Mouse (Mus musculus) kidney, adult 18-20 months (tissue): Measurements from ENCODE around the gene Galnt7.

ENCODE experiments used
- DNase-seq: peaks from one replicate; pipeline ENCODE4 v3.0.0; 2021

The Galnt7 gene

DNA sequence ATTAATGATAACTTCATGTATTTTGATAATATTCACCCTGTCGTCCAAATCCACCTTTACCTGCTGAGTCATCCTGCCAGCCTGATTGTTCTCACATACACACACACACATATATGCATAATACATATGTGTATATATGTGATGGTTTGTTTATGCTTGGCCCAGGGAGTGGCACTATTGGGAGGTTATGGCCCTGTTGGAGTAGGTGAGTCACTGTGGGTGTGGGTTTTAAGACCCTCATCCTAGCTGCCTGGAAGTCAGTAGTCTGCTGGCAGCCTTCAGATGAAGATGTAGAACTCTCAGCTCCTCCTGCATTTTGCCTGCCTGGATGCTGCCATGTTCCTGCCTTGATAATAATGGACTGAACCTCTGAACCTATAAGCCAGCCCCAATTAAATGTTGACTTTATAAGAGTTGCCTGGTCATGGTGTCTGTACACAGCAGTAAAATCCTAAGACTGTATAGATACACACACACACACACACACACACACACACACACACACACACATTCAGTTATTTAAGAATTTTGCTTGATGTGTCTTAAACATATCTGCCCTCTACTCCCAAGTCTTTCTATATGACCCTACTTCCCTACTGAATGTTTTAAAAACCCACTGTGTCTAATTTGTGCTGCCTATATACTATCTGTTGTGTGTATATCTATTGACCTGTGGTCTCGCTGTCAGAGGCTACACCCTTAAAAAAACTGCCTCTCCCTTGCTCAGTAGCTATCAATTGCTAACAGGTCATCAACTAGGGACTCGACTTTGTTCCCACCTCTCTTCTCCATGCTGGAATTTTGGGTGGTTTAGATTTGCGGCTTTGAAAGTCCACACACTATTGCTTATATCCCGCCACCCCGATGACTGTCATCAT lies 23.8 kb downstream of the Galnt7 start:
- no peak for DNase-seq

DNA sequence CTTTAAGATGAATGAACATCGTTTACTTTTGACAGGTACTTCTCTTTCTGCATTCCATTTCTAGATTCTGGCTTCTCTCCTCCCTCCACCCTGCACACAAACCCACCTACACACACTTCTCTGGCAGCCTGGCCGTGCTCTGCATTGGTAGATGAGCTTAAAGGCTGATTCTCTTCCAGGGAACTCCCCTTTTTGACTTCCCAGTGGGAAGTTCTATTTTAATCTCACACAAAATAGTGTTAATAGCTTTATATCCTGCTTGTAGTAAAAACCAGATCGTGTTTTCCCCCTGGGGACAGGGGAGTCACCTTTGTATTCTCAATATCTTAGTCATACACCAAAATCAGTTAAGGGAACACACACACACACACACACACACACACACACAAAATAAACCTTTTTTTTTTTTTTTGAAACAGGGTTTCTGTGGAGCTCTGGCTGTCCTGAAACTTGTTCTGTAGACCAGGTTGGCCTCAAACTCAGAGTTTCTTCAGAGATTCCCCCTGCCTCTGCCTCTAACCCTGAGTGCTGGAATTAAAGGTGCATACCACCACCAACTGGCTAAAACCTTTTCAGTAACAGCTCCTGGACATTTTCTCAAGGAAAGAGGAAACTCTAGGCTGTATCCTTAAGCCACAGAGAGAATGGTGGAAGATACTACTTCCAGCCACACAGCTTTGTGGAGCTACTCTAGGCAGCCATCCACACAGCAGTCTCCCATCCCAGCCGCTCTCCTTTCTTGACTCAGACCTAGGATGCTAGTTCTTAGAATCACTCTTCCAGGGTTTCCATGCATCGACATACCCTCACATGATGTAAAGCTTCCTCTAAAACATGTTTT lies 24.7 kb downstream of the Galnt7 start:
- DNase-seq, result no peak

DNA sequence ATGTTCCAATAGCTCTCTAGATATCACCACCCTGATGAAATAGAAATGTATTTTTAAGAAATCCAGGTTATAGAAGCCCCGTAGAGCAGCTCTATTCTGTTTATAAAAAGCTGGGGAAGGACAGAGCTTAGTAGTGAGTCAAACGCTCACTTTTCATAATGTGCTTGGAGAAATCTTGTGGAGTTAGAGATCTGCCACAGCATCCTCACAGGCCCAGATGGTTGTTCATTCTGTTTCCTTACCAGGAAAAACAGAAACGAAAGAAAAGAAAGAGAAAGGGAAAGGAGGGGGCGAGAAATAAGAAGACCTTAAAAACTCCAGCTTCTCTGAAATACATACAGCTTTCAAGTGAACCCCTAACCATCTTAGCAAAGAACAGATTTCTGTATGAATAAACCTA lies 28.9 kb downstream of the Galnt7 start:
- no peak for DNase-seq

DNA sequence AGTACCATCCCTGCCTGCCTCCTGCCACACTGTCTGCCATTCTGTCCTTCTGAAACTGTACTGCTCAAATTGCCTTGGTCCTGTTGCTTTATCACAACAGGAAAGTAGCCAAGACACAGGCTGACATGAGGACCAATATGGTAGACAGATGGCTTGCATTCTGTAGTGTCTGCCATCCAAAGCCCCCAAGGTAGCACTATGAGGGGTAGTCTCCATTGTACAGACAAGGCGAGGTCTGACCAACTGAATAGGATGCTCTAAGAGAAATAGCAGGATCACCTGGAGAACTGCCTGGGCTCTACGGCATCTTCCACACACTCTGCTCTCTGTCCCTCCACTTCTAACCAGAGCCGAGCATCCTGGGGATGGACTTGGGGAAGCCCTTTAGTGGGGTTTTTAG lies 29.8 kb downstream of the Galnt7 start:
- no peak for DNase-seq

DNA sequence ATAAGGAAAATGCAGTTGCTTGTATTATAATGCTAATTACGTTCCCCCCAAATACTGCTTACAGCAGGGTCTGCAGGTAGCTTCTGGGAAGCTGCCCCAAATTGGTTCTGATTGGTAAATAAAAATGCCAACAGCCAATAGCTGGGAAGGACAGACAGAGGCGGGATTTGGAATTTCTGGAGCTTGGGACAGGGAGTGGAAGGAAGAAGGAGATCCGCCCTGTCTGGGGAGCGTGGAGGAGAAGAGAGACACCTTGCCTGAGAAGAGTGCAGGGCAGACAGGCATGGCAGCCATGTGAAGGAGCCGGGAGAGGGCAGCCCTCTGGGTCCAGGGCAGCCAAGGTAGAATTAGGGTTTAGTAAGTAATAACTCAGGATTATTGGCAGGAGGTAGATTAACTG lies 35.9 kb downstream of the Galnt7 start:
- DNase-seq, result no peak

DNA sequence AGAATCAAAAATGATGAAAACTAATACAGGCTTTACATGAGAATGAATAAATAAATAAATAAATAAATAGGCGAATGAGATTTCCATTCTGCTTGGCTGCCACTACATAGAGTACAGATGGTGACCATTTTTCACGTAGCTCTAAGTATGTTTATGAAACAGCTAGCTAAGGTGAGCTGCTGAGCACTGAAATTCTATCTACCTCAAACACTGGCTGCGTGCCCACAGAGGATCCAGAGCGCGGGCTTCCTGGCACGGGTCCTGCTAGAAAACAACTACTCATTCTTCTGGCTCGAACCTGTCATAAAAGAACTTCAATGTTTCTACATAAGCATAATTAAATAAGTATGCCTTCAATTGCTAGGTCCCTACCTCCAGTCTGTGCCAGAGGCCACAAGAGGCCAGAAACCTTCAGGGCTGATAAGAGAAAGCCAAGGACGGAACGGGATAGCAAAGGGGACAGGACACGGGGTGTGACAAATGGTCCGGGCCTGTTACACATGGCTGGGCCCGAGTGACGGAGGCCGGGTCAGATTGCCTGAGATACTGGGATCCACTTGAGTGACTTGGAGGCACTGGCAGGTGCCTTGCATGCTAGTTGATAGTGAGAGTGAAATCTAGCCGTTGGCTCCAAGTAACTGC lies 37.7 kb downstream of the Galnt7 start:
- peak; percentile 56 for DNase-seq

DNA sequence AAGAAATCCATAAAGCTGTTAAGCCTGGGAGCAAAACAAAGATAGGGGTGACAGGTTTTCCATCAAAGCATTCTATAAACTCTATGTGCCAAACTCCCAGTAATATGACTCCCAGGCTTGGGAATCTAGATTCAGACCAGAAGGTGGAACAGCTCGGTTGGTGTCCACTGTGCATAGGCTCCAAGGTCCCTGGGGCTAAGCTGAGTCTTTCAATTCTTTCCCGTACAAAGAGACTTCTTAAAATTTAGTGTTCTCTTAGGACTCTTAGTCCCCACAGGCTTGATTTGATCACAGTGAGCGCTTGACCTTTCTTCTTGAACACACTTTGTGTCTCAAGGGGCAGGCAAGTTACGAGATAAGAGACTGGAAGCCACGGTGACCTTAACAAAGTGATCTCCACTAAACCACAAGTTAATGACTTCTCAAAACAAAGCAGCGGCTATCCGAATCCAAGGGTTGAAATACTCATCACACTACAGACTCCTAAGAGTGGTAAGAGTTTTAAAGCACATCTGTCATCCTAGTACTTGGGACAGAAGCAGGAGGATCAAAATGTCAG lies 41.3 kb downstream of the Galnt7 start:
- DNase-seq, result no peak

DNA sequence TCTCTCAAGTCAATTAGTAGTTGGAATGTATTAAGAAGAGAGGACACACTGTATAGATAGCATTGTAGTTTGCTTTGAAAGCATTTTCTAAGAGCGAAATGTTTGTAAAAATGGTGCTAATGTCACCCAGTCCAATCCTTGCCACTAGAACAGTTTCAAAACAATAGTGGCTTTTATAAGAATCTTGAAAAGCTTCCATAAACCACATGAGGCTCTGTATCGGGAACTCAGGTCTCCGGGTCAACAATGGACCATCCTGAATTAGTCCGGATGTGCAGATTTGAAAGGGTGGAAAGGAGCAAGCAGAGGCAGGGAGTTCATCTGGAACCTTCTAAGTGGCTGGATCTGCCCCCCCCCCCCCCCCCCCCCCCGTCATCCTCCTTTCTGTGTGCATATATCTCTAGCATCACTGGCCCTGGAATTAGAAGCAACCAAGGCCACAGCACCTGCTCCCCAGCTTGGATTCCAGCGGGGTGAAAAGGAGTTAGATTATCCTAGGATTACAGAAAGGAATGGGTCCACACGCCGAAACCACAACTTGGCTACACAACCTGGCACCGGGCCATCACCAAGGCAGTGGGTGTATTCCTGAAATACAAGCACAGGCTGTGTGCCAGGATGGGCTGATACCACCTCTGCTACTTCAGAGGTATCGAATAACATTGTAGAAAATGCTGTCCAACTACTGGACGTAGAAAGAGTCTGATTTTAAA lies 42.0 kb downstream of the Galnt7 start:
- peak; percentile 20 for DNase-seq

DNA sequence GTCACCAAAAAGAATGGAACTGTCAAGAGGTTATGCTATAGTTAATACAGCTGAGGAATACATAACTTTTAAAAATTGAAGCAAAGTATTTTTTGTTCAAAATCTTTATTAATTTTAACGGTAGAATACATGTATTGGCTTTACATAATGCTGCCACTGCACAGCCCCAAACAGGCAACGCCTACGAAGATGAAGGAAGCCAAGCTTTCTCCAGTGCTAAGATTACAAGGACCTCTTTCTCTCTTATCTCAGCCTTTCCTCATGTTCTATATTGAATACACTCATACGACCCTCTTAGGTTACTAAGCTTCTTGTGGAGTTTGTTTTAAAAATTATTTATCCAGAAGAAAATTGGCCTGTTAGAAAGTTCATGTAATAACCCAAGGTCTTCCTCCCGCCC lies 50.3 kb downstream of the Galnt7 start:
- no peak for DNase-seq

DNA sequence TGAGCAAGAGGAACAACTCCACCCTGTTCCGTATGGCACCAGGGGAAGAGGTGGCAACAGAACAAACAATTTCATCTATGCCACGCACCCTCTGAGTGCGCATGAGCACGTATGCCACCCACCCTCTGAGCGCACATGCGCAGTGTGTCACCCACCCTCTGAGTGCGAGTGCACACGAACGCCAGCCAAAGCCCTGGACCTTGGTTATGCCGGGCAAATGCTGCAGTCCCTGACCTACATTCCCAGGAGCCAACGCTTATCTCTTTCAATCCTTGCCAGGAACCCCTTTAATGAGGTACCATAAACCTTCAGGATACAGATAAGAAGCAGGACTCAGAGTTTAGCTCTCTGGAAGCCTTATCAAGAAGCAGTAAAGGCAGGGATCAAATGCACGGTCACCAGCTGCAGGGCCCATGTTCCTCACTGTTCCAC lies 50.8 kb downstream of the Galnt7 start:
- no peak for DNase-seq

DNA sequence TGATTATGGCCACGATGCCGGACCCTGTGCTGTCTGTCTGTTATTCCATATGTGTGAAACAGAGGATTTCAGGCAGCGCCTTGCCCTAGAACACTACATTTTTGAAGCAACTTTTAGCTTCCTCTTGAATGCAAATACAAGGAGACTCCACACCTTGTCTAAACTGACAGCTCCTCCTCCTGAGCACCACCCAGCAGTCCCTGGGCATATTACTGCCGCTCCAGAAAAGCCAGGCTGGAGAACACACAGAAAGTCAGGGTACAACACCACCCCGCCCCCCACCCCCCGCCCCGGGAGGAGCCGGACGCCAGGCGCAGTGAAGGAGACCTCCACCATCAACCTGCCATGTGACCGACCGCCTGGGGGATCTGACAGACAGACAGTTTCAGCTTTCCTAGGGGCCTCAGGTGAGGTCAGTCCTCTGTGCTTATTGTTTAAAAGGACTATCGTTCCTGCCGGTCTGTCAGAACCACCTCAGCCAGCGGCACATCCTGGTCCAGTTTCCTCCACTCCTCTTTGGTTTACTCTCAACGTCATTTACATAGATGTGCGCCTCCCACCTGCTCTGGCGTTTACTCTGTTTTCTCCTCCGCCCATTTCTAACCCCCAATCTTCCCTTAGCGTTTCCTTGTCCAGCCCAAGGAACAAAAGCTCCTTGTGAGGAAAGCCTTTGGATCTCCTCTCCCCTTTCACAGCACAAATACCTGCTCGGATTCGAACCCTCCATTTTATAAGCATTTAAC lies 52.8 kb downstream of the Galnt7 start:
- DNase-seq, result no peak

DNA sequence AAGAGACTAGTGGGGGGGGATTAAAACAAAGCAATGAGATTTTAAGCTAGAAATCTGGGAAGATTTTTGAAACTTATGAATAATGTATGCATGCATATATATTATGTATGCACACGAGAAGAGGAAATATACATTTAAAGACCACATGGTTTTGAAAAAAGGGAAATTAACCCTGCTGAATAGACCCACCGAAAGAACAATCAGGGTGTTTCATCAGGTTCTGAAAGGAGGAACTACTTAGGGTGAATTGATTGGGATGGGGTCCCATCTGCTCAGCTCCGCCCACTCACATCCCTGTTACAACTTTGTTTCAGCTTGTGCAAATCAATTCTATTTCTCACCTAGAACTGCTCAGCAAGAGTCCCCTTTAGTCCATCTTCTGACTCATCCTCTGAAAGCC lies 57.0 kb downstream of the Galnt7 start:
- no peak for DNase-seq

DNA sequence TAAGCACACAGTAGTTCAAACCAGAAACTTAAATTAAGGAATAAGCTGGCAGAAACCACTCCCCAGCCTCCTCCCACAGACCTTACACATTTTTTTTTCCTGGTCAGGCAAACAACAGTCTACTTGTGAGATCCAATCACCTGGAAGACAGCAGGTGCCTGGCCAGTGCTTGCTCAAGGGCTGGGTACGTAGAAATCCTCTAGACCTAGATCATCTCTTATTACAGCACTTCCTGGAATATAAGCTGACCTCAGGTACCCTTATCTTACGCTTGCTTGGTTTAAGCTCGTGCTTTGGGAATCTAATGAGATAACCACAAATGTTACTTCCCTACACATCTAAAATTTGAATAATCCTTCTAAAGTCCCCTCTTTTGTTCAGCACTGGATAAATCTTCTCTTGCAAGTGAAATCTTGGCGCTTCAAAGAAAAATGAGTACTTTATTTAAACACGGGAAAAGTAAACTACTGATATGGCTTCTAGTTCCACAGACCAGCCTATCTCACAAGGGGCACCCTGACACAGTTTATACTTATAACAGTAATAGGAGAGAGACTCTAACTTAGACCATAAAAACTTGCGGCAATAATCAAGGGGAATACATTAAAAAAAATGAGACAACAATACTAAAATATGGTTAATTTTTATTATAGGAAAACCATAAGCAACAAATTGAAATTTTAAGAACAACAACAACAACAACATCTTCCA lies 58.5 kb downstream of the Galnt7 start:
- no peak for DNase-seq

DNA sequence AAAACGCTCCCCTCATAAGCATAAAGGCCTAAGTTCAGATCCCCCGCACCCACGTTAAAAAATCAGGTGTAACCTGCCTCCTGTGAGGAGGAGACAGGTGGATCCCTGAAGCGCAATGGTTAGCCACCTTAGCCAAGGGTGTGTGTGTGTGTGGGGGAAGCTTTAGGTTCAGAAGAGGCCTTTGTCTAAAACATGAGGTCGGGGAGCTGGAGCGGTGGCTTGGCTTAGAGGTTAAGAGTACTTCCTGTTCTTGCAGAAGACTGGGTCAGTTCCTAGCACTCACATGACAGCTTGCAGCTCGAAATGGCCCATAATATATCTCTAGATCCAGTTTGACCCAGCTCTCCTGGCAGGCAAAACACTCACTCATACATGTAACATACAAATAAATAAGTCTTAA lies 60.2 kb downstream of the Galnt7 start:
- no peak for DNase-seq

DNA sequence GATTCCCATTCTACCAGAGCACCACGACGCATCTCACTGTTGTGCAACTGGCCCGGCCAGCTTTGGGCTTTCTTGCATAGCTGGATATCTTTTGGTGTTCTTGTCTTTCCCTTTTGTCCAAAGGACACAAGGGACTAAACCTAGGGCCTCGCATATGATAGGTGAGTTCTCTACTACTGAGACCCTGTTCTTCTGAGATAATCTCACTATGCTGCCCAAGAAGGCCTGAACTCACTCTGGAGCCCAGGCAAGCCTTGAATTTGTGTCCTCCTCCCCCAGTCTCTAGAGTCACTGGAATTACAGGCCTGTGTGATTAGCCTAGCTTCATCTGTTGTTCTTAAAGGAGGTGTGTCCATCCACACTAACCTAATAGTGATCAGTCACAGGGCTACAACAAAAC lies 61.2 kb downstream of the Galnt7 start:
- no peak for DNase-seq

DNA sequence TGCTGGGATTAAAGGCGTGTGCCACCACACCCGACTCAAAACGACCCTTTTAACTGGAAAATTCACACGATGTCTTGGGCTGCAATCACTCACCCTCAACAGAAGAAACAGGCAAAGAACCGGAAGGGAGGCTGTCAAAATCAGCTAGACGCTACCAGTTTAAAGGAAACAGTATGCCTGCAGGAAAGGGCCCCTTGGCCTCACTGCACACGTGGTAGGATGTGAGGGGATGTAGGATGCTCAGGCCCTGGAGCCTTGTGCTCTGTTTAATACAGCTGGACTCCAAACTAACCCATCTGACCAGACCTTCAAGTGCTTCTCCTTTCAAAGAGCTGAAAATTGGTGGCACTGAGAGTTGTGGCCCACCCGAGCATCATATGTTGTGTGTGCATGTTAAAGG lies 62.8 kb downstream of the Galnt7 start:
- DNase-seq, result no peak

DNA sequence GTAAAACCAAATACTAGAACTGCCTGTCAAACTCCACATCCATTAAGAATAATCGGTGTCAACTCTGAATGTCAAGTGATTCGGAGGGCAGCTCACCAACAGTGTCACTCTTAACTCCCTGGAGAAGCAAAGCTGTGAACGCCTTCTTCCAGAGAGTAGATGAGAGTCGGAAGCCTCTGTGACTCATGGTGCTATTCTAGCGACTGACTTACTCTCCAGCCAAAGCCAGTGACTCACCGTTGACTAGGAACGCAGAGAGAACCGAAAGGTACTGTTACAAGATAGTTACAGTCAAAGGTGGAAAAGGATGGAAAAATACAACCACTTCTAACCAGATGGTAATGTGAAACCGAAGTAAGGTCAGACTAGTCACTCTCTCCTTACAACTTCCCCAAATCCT lies 63.7 kb downstream of the Galnt7 start:
- DNase-seq, result no peak

DNA sequence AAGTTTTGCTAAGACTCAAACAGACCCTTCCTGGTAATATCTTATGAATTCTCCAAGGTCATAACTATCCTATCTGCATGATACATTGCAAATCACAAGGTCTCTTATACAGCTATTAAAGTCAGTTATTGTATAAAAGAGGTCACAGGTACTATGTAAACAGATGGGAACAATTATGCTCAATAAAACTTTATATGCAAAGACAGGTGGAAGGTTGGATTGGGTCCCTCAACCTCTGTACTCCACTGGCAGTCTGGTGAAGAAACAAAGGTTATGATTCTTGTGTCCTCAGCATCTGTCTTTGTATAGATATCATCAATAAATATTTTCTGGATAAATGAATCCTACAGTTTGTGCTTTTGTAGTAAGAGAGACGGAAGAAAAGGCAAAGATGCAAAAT lies 64.2 kb downstream of the Galnt7 start:
- DNase-seq, result no peak

DNA sequence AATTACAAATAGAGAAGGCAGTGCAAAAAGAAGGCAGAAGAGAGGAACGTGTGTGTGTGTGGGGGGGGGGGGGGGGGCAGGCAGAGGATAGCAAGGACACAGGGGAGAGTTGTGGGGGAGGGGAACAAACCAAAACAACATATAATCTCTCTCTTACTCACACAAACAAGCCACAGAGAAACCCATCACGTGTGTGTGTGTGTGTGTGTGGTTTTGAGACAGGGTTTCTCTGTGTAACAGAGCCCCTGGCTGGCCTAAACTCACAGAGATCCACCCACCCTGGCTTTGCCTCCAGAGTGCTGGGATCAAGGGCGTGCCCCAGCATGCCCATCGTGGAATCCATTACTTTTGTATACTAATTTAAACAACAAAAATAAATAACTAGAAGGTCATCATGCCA lies 66.2 kb downstream of the Galnt7 start:
- no peak for DNase-seq

DNA sequence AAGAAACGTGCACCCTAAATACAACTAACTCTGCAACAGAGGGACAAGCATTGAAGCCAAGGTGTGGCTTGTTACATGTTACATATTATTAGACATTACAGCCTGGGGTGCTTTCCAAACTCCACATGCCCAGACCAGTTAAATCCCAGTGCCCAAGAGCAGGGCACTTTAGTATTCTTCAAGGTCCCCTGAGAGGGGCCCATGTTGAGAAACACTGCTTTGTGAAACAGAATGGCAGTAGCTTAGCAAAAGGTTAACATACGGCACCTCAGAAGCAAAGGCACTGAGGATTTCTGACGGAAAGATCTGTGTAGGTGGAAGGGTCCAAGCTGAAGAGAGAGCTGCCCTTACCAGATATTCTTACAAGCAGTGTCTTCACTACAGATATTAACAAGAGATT lies 67.0 kb downstream of the Galnt7 start:
- DNase-seq, result no peak

DNA sequence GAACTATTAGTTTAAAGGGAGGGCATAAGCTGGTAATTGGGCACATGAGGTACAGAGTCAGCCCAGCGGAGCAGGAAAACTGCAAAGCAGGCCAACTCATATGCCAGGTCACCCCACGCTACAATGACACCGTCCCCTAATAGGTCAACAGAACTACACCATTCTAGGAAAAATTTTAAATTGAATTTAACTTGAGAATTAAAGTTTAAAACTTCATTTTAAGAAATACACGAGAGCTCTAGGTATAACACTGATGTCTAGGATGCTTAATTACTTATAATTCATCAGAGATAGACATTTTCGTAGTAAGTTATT lies 67.7 kb downstream of the Galnt7 start:
- DNase-seq, result no peak
